Mouse (Mus musculus) E14TG2a.4 (cell line): ENCODE measurements at regions not wholly inside any gene's neighbourhood (a gene's known extent, or its start where the extent isn't known, plus 50 kb on each side); places are given as distances from the start of the nearest gene placed in this dataset.

ENCODE experiments used
- CTCF ChIP-seq: conservative IDR thresholded peaks from 2 replicates; pipeline ENCODE4 v1.5.1; 2014; ENCODE audit warnings: low read length
- NANOG ChIP-seq: IDR thresholded peaks from 2 replicates; pipeline ENCODE4 v1.6.1; 2014; ENCODE audit warnings: borderline replicate concordance, low read length, mixed read lengths
- POU5F1 ChIP-seq: IDR thresholded peaks from 2 replicates; pipeline ENCODE4 v1.6.1; 2014; ENCODE audit warnings: low read length, borderline replicate concordance

DNA sequence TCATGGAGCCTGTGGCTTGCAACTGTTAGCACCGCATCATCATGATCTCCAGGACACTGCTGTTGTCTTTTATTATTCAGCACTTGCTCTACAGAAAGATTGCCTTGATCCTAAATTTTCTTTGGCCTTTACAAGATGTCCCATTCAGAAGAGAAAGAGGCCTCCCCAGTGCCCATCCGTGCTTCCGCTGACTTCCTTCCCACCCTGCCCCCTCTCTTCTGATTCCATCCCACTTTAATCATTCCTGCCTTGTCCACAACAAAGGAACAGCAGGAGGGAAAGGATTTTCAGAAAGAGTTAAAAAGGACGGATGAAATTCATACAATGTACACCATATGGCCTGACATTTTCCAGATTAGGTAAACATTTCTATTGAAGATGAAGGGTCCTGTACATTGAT is 985.2 kb downstream of the Bcl11a start:
- no peak for TF ChIP-seq CTCF
- TF ChIP-seq NANOG: no peak
- no peak for TF ChIP-seq POU5F1
